Mouse (Mus musculus) heart, postnatal 0 days (tissue): ENCODE measurements around the gene Gm42517. TPM values are rescaled to one million over a fixed set of nuclear protein-coding genes. Genes with fewer than 3 reads are reported as not detected.

Source experiments
- ATAC-seq: fragments of 200-750 bp; cut with Nextera tagmentation; 2 replicates; pipeline ENCODE4 v1.8.0; 2017; ENCODE audit warnings: low read depth, moderate number of reproducible peaks, moderate library complexity; ENCODE audit not compliant: insufficient read depth
- DNase-seq: peaks from one replicate; pipeline ENCODE4 v3.0.0-alpha.2; 2016; ENCODE audit warnings: low spot score
- H3K27ac ChIP-seq: fragments of 300-500 bp; sonication (generic); 2 replicates; pipeline ENCODE4 v1.5.1; 2014; ENCODE audit warnings: low read depth, mild to moderate bottlenecking
- H3K27me3 ChIP-seq: fragments of 300-500 bp; sonication (generic); 2 replicates; pipeline ENCODE4 v1.6.1; 2014; ENCODE audit warnings: low read length, mixed read lengths; ENCODE audit not compliant: control insufficient read depth, insufficient read depth
- H3K36me3 ChIP-seq: fragments of 300-500 bp; sonication (generic); replicated peaks from 2 replicates; pipeline ENCODE4 v1.6.1; 2014; ENCODE audit warnings: low read length, mixed read lengths; ENCODE audit not compliant: control insufficient read depth, insufficient read depth
- H3K4me1 ChIP-seq: fragments of 300-500 bp; sonication (generic); 2 replicates; pipeline ENCODE4 v1.6.1; 2014; ENCODE audit warnings: antibody characterized with exemption; ENCODE audit not compliant: control insufficient read depth, insufficient read depth
- H3K4me2 ChIP-seq: fragments of 300-500 bp; sonication (generic); 2 replicates; pipeline ENCODE4 v1.6.1; 2014; ENCODE audit warnings: low read depth, mild to moderate bottlenecking, low read length, moderate library complexity
- H3K4me3 ChIP-seq: fragments of 300-500 bp; sonication (generic); 2 replicates; pipeline ENCODE4 v1.5.1; 2014; ENCODE audit warnings: low read depth, low read length
- H3K9ac ChIP-seq: fragments of 300-500 bp; sonication (generic); replicated peaks from 2 replicates; pipeline ENCODE4 v1.6.1; 2014; ENCODE audit warnings: low read depth, low read length, mixed read lengths
- H3K9me3 ChIP-seq: fragments of 300-500 bp; sonication (generic); replicated peaks from 2 replicates; pipeline ENCODE4 v1.6.1; 2016; ENCODE audit warnings: low read length; ENCODE audit not compliant: control insufficient read depth
- CTCF ChIP-seq: IDR thresholded peaks from 2 replicates; pipeline ENCODE4 v1.5.1; 2016; ENCODE audit warnings: antibody characterized with exemption, control low read depth, low read depth
- EP300 ChIP-seq: IDR thresholded peaks from 2 replicates; pipeline ENCODE4 v1.6.1; 2016; ENCODE audit warnings: antibody characterized with exemption, low read depth
- WGBS: fragments of 180-500 bp; shearing (Covaris S2); extraction: QIAGEN DNeasy Blood & Tissue Kit; methylation state at CpG from one replicate; pipeline ENCODE4 v1.1.7; 2014; 5-methylcytosine and 5-hydroxymethylcytosine counted together
- polyA plus RNA-seq: library from polyadenylated mRNA; unstranded; fragments of >200 nt; fragmentation: Nextera tagmentation; extraction: Ambion mirVana; gene quantifications from 2 replicates; pipeline ENCODE4 v1.2.1, GENCODE M21; 2015
- total RNA-seq: library from RNA; depleted of rRNA; stranded (reverse); fragments of >200 nt; gene quantifications from 2 replicates; pipeline ENCODE4 v1.2.3, GENCODE M21; 2014; ENCODE audit warnings: low replicate concordance; rRNA removed

Gm42517 gene
- total and polyA plus RNA-seq, 2 experiments from 2014 or later: not detected

DNA sequence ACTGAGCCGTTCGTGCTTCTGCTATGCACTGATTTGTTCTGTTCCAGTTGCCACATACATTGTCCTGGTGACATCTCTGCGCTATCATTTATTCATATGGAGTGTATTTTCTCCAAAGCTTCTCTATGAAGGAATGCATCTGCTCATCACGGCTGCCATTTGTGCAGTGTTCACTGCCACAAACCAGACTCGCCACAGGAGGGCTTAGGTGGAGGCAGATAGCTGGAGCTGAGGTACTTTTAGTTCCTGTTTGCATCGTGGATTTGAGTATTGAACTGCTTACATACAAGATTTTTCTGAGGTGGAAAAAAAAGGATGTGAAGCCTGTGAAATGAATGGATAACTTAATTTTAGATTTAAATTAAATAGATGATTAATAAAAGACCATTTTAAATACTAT lies 19.9 kb downstream of the Gm42517 start:
- DNase-seq: no peak
- H3K4me2 ChIP-seq: no peak overlapping the region
- no peak for ATAC-seq
- no peaks in the 10 kb centered on the region for H3K27me3 ChIP-seq
- peaks cover 30% of the 10 kb centered on the region; the same call in 1 of the 2 replicates for H3K36me3 ChIP-seq
- H3K9ac ChIP-seq: no peak overlapping the region
- TF ChIP-seq EP300: no peak
- TF ChIP-seq CTCF: no peak
- no peaks in the 10 kb centered on the region for H3K9me3 ChIP-seq
- no peaks in the 10 kb centered on the region for H3K4me1 ChIP-seq
- H3K27ac ChIP-seq: no peak overlapping the region
- 73% methylated on average over 6 of the region's 6 CpGs for WGBS
- no peak overlapping the region for H3K4me3 ChIP-seq

DNA sequence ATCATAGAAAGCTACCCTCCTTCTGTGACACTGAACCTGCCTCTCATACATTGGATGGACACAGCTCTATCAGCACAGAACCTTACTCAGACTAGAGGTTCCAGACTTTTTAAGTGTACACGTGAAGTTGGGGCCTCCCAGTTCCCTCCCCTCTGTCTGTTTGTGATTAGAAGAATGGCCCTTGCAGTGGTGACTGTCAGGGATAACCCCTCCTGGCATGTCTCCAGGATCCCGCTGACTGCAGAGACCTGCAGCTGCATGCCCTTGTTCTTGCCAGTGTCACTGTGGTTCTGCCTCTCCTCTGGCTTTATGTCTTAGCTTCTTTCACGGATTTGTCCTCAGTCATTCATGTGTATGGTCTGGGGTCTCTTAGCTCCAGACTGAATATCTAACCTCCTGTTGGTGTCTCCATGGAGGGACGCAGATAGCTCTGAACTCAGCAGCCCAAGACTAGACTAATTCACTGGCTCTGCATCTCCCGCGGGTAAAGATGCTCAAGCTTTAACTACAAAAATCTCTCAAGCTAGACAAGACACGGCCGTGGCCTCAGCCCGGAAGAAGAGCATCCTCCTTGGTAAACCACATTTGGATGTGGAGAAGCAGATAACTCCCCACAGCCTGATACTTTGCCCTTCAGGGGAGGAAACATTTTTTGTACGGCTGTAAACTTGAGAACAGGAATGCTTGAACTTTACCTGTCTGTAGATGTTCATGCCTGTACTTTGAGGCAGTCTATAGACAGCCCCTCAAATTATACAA lies 22.2 kb downstream of the Gm42517 start:
- peaks cover 30% of the 10 kb centered on the region; the same call in 1 of the 2 replicates for H3K36me3 ChIP-seq
- no peak overlapping the region for H3K27ac ChIP-seq
- 77% methylated on average over 10 of the region's 10 CpGs for WGBS
- ATAC-seq (no peak), DNase-seq (no peak)
- no peaks in the 10 kb centered on the region for H3K27me3 ChIP-seq
- no peak overlapping the region for H3K4me2 ChIP-seq
- no peak for TF ChIP-seq EP300
- no peak for TF ChIP-seq CTCF
- H3K9me3 ChIP-seq: no peaks in the 10 kb centered on the region
- H3K9ac ChIP-seq: no peak overlapping the region
- peaks cover 3% of the 10 kb centered on the region; the same call in 1 of the 2 replicates for H3K4me1 ChIP-seq
- no peak overlapping the region for H3K4me3 ChIP-seq

DNA sequence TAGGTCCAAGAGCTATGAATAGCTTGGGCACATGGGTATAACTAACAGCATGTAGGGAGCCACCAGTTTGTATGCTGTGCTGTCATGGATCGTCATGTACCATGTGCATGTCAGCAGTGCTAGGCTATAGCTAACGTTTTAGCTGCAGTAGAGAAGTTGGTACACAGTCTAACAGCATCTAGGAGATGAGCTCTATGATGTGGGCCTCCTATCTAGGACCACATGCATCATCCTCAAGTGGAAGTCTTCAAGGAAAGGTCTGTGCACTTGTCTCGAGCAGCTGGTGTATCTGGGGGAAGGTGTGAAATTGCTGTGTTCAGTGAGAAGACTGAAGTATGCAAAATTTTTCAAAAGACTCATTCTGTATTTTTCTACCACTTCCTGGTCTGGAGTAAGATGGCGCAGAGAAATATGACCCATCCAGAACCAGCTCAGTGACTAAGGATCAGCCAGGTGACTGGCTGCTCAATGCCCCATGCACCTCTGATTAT lies 24.0 kb downstream of the Gm42517 start:
- Histone ChIP-seq H3K36me3 (peaks cover 28% of the 10 kb centered on the region; the same call in 1 of the 2 replicates), H3K4me2 (no peak overlapping the region), H3K9me3 (no peaks in the 10 kb centered on the region), H3K27me3 (no peaks in the 10 kb centered on the region), H3K4me3 (no peak overlapping the region), H3K4me1 (peaks cover 3% of the 10 kb centered on the region; the same call in 1 of the 2 replicates), H3K9ac (no peak overlapping the region), H3K27ac (no peak overlapping the region)
- ATAC-seq (no peak), DNase-seq (no peak)
- WGBS: 90% methylated on average over 4 of the region's 4 CpGs
- TF ChIP-seq CTCF (no peak), EP300 (no peak)

DNA sequence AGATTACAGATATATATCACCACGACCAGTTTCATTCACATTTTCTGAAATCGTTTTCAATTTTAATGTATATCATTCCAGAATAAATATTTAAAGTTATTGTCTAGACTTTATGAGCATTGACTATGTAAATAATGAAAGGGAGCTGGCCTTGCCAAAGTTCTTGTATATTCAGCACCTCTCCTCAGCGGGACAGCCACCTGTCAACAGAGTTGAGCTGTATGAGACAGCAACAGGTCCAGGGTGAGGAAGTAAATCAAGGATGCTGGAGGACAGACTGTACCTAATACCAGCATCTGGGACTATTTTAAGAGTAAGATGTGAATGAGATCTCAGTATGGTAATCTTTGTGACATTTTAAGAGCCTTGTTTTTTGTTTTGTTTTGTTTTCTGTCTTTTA lies 29.7 kb downstream of the Gm42517 start:
- WGBS: 68% methylated on average over 3 of the region's 3 CpGs
- Histone ChIP-seq H3K27ac (no peak overlapping the region), H3K4me1 (peaks cover 3% of the 10 kb centered on the region; the same call in 1 of the 2 replicates), H3K9ac (no peak overlapping the region), H3K36me3 (peaks cover 15% of the 10 kb centered on the region), H3K4me2 (no peak overlapping the region), H3K27me3 (no peaks in the 10 kb centered on the region), H3K4me3 (no peak overlapping the region), H3K9me3 (no peaks in the 10 kb centered on the region)
- no peak for TF ChIP-seq CTCF
- TF ChIP-seq EP300: no peak
- DNase-seq: no peak
- no peak for ATAC-seq

DNA sequence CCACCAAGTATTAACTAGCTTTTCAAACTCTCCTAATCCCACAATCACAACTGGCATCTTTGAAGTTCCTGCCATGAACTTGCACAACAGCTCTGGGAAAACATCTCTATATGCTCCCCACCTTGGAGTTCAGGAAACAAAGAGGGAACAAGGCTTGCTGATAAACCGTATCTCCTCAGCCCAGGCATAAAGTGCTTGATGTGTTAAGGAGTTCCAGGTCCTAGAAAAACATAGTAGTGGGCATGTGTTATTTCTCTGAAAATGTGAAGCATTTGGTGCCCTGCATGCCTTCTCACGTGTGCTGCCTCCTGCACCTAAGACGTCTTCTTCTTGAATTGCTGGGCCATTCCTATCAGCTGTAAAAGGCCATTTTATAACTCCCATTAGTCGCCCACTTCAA lies 30.3 kb downstream of the Gm42517 start:
- no peaks in the 10 kb centered on the region for H3K9me3 ChIP-seq
- H3K27ac ChIP-seq: no peak overlapping the region
- ATAC-seq: no peak
- WGBS: 62% methylated on average over 4 of the region's 4 CpGs
- peaks cover 3% of the 10 kb centered on the region; the same call in 1 of the 2 replicates for H3K4me1 ChIP-seq
- H3K4me2 ChIP-seq: no peak overlapping the region
- H3K27me3 ChIP-seq: no peaks in the 10 kb centered on the region
- DNase-seq: no peak
- H3K36me3 ChIP-seq: peaks cover 22% of the 10 kb centered on the region
- no peak overlapping the region for H3K9ac ChIP-seq
- H3K4me3 ChIP-seq: no peak overlapping the region
- no peak for TF ChIP-seq EP300
- TF ChIP-seq CTCF: no peak

DNA sequence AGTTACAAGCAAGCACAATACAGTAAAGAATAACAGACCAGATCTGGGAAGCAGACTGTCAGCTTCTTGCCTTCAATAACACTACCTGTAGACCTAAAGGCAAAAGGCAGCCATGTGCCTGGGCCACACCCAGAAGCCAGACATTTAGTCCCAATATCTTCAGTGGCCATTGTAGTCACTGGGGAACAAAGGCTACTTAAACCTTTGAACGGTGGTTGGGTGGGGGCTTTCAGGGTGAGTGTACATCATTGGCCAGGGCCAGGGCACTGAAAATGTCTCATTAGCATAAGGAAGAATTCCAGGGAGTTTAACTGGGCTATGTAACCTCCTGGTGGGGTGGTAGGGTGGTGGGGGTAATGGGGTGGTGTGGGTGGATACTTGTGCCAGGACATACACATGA lies 36.7 kb downstream of the Gm42517 start:
- H3K9ac ChIP-seq: no peak overlapping the region
- ATAC-seq (no peak), DNase-seq (no peak)
- no peaks in the 10 kb centered on the region for H3K4me1 ChIP-seq
- H3K9me3 ChIP-seq: no peaks in the 10 kb centered on the region
- TF ChIP-seq EP300 (no peak), CTCF (no peak)
- H3K4me2 ChIP-seq: no peak overlapping the region
- 81% methylated on average over 1 of the region's 1 CpGs for WGBS
- H3K4me3 ChIP-seq: no peak overlapping the region
- peaks cover 40% of the 10 kb centered on the region for H3K36me3 ChIP-seq
- no peak overlapping the region for H3K27ac ChIP-seq
- no peaks in the 10 kb centered on the region for H3K27me3 ChIP-seq

Other genes starting within 250 kb of the Gm42517 start
- gene Tmed5, start 235.3 kb downstream of the Gm42517 start, total RNA-seq: 30.1 and 40.4 TPM in 2 replicates
- gene Tmed5, start 235.3 kb downstream of the Gm42517 start, polyA plus RNA-seq: 23.2 and 25.8 TPM in 2 replicates
- gene Ccdc18, start 235.0 kb downstream of the Gm42517 start, total RNA-seq: 1.5 and 10.9 TPM in 2 replicates
- 1.4 and 1.7 TPM in 2 replicates for gene Ccdc18, start 235.0 kb downstream of the Gm42517 start, polyA plus RNA-seq
- 22.6 and 24.4 TPM in 2 replicates for gene Dr1, start 99.0 kb downstream of the Gm42517 start, total RNA-seq
- 20.6 and 21.8 TPM in 2 replicates for gene Dr1, start 99.0 kb downstream of the Gm42517 start, polyA plus RNA-seq
- gene Pigg, start 55.3 kb downstream of the Gm42517 start, total RNA-seq: 6.5 and 8.8 TPM in 2 replicates
- 4.4 and 4.6 TPM in 2 replicates for gene Pigg, start 55.3 kb downstream of the Gm42517 start, polyA plus RNA-seq
- not detected in 2 replicates for gene Pde6b, start 20.5 kb upstream of the Gm42517 start, total RNA-seq
- 0.15 TPM in 1 of 2 replicates, not detected in the other for gene Pde6b, start 20.5 kb upstream of the Gm42517 start, polyA plus RNA-seq
- 139 and 316 TPM in 2 replicates for gene Atp5k, start 66.5 kb upstream of the Gm42517 start, total RNA-seq
- gene Atp5k, start 66.5 kb upstream of the Gm42517 start, polyA plus RNA-seq: 1,908 and 1,920 TPM in 2 replicates
- 0.19 and 1.2 TPM in 2 replicates for gene Mfsd7a, start 81.0 kb upstream of the Gm42517 start, total RNA-seq
- 0.20 and 0.29 TPM in 2 replicates for gene Mfsd7a, start 81.0 kb upstream of the Gm42517 start, polyA plus RNA-seq
- 18.7 and 31.7 TPM in 2 replicates for gene Pcgf3, start 93.3 kb upstream of the Gm42517 start, total RNA-seq
- 11.0 and 13.9 TPM in 2 replicates for gene Pcgf3, start 93.3 kb upstream of the Gm42517 start, polyA plus RNA-seq
- 0.04 and 0.12 TPM in 2 replicates for gene Cplx1, start 182.1 kb upstream of the Gm42517 start, total RNA-seq
- gene Cplx1, start 182.1 kb upstream of the Gm42517 start, polyA plus RNA-seq: 0.33 and 0.34 TPM in 2 replicates